Mouse (Mus musculus) testis, adult 2 months (tissue): ENCODE data around the gene Slc38a5.

ENCODE experiments used
- CTCF ChIP-seq: fragments of 200-500 bp; IDR thresholded peaks from 2 replicates; pipeline ENCODE4 v1.5.1; 2012; ENCODE audit warnings: low read depth, mild to moderate bottlenecking, inconsistent platforms, low read length, moderate library complexity; ENCODE audit not compliant: control insufficient read depth, insufficient read depth, insufficient replicate concordance
- POLR2A ChIP-seq: fragments of 200-500 bp; IDR thresholded peaks from 2 replicates; pipeline ENCODE4 v1.6.1; 2012; ENCODE audit warnings: low read depth, mild to moderate bottlenecking, inconsistent platforms, low read length, moderate library complexity; ENCODE audit not compliant: control insufficient read depth

DNA sequence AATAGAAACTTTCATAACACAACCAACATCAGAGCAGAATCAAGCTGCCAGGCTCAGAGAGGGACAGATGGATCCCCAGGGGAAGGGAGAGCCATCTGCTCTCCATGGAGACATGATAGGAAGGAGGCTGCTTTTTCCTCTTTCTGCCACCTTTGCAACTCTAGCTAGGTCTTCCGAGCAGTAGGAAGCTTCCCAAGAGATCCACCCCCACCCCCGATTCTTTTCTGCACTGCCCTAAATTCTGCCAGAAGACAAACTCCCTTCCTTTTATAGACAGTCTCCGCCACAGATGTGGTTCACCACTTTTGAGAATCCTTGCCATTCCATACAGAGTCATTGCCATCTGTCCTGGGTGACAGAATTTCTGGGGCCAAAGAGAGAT is 48.6 kb upstream of the Slc38a5 start:
- TF ChIP-seq POLR2A (no peak), CTCF (no peak)
